Mouse (Mus musculus) embryonic fibroblast, embryonic 13.5 days (primary cell): Measurements from ENCODE around the gene Gipc3. TPM values are rescaled to one million over a fixed set of nuclear protein-coding genes. Genes with fewer than 3 reads are reported as not detected.

Source experiments
- H3K27ac ChIP-seq: 2 replicates; pipeline ENCODE4 v1.5.1; 2012; ENCODE audit warnings: low read length, control low read depth, inconsistent platforms; ENCODE audit not compliant: insufficient read depth
- H3K4me1 ChIP-seq: 2 replicates; pipeline ENCODE4 v1.6.1; 2011; ENCODE audit warnings: low read length; ENCODE audit not compliant: control insufficient read depth, insufficient read depth
- H3K4me3 ChIP-seq: 2 replicates; pipeline ENCODE4 v1.5.1; 2011; ENCODE audit warnings: mild to moderate bottlenecking, control low read depth, low read length; ENCODE audit not compliant: insufficient read depth
- CTCF ChIP-seq: IDR thresholded peaks from 2 replicates; pipeline ENCODE4 v1.5.1; 2011; ENCODE audit warnings: mild to moderate bottlenecking, control low read depth, low read length, moderate library complexity, borderline replicate concordance; ENCODE audit not compliant: insufficient read depth
- POLR2A ChIP-seq: IDR thresholded peaks from 2 replicates; pipeline ENCODE4 v1.6.1; 2011; ENCODE audit warnings: low read depth, mild to moderate bottlenecking, control low read depth, low read length, moderate library complexity
- polyA plus RNA-seq: library from polyadenylated mRNA; stranded (reverse); fragments of >200 nt; gene quantifications from 2 replicates; pipeline ENCODE4 v1.2.4, GENCODE M21; 2011; ENCODE audit warnings: low read depth; ENCODE audit not compliant: missing spikeins, insufficient read length

The Gipc3 gene
- polyA plus RNA-seq, 1 experiment = 0.39 TPM

GRCm38 (mm10) chr10:81303761-81304160 is 39.3 kb downstream of the Gipc3 start:
- TF ChIP-seq CTCF = no peak
- TF ChIP-seq POLR2A = no peak
- H3K27ac ChIP-seq = no peak overlapping the region
- peaks cover 3% of the 10 kb centered on the region; the same call in 1 of the 2 replicates for H3K4me1 ChIP-seq
- no peak overlapping the region for H3K4me3 ChIP-seq

- TF ChIP-seq CTCF (no peak), POLR2A (no peak)
- Histone ChIP-seq H3K4me3 (no peak overlapping the region), H3K4me1 (peaks cover 3% of the 10 kb centered on the region; the same call in 1 of the 2 replicates), H3K27ac (no peak overlapping the region)
Measured at GRCm38 (mm10) chr10:81303258-81303657, 39.8 kb downstream of the Gipc3 start.

- Histone ChIP-seq H3K4me1 (peaks cover 3% of the 10 kb centered on the region; the same call in 1 of the 2 replicates), H3K27ac (no peak overlapping the region), H3K4me3 (no peak overlapping the region)
- TF ChIP-seq POLR2A (no peak), CTCF (no peak)
Measured at GRCm38 (mm10) chr10:81302781-81303218, 40.3 kb downstream of the Gipc3 start.

DNA sequence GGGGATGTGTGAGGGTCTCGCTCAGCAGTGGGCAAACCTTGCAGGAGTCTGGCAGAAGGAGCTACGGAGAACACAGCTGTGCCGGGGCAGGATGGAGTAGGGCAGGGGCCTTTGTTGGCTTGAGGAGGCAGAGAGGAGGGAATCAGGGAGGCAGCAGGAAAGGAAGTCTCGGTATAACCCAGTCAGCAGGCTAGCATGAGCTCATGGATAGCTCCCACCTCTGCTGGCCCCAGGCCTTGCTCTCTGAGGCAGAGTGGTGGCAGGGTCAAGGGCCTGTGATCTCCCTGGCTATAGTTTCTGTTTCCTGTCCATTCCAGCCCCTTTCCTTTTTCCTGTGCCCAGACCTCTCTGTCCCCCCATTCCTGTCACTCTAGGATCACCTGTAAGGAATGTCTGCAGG is 40.8 kb downstream of the Gipc3 start:
- TF ChIP-seq CTCF (no peak), POLR2A (no peak)
- no peak overlapping the region for H3K4me3 ChIP-seq
- H3K4me1 ChIP-seq = peaks cover 3% of the 10 kb centered on the region; the same call in 1 of the 2 replicates
- no peak overlapping the region for H3K27ac ChIP-seq

DNA sequence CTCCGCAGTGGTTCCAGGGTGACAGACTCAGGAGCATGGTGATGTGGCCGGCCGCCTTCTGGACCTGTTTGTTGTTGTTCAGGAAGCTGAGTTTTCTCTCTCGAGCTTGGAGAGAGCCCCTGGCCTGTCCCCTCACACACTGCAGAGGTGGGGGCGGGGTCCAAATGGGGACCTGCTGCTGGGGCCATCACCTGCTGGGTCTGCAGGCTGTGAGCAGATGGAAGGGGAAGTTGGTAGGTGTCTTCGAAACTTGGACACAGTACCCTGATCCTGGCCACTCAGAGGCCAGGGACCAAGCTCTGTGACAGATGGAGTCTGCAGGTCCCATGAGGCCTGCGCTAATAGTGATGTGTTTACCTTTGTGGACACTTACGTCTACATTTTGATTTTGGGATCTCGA is 41.7 kb downstream of the Gipc3 start:
- Histone ChIP-seq H3K4me1 (peaks cover 3% of the 10 kb centered on the region; the same call in 1 of the 2 replicates), H3K4me3 (no peak overlapping the region), H3K27ac (no peak overlapping the region)
- TF ChIP-seq POLR2A (no peak), CTCF (no peak)

DNA sequence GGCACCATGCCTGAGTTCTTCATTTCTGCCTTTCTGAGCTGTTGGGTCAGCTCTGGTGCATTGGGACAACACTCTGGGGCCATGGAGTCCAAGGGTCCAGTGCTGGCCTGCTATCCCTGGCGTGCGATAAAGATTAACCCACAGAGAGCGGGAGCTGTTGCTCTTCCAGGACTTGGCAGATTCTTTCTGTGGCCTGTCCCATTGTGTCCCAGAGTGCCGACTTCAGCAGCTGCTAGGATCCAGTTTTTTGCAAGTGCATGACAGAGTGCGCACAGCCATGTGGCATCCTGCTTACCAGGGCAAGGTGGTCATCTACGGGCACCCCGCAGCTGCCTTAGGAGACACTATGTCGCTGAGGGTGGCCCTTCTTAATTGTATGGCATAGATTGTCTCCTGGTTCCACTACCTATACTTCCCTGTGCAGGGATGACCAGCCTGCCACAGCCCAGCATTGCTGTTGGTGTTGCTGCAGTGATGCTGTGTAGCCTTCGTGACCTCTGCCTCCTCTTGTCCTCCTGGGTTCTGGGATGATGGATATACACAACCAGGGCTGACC is 42.6 kb downstream of the Gipc3 start:
- no peak for TF ChIP-seq CTCF
- TF ChIP-seq POLR2A = no peak
- no peak overlapping the region for H3K27ac ChIP-seq
- H3K4me3 ChIP-seq = no peak overlapping the region
- peaks cover 3% of the 10 kb centered on the region; the same call in 1 of the 2 replicates for H3K4me1 ChIP-seq

GRCm38 (mm10) chr10:81299585-81300351 is 43.3 kb downstream of the Gipc3 start:
- no peak for TF ChIP-seq CTCF
- TF ChIP-seq POLR2A = no peak
- Histone ChIP-seq H3K4me3 (no peak overlapping the region), H3K4me1 (peaks cover 5% of the 10 kb centered on the region; the same call in 1 of the 2 replicates), H3K27ac (no peak overlapping the region)

DNA sequence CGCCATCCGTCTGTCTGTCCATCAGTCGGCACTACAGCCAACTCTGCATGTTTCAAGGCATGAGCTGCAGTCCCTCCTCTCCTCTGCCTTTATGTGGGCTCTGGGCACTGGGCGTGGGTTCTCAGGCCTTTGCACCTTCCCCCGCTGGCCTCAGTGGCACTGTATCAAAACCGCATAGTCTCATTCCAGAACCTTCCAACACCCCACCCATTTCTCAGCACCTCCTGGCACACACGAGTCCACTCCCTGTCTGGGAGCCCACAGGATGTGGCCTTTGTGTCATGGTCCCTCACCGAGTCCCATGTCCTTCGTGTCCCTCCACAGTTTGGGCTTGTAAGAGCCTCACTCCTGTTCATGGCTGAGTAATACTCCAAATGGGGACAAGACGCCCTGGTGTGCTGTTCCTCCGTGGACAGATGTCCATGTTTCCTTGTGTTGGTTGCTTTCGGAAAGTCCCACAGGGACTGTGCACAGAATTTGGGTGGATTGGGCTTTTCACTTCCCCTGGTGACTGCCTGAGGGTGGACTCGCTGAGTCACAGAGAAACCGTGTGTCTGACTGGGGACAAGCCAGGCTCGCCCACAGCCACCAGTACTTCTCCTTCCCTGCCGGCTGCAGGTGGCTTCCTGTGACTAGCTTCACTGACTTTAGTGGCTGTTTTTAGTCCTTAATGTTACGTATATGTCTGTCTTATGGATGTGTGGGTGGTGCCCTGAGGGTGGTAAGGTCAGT is 44.5 kb downstream of the Gipc3 start:
- TF ChIP-seq CTCF (no peak), POLR2A (no peak)
- no peak overlapping the region for H3K27ac ChIP-seq
- H3K4me1 ChIP-seq = peaks cover 8% of the 10 kb centered on the region; the same call in 1 of the 2 replicates
- H3K4me3 ChIP-seq = no peak overlapping the region

DNA sequence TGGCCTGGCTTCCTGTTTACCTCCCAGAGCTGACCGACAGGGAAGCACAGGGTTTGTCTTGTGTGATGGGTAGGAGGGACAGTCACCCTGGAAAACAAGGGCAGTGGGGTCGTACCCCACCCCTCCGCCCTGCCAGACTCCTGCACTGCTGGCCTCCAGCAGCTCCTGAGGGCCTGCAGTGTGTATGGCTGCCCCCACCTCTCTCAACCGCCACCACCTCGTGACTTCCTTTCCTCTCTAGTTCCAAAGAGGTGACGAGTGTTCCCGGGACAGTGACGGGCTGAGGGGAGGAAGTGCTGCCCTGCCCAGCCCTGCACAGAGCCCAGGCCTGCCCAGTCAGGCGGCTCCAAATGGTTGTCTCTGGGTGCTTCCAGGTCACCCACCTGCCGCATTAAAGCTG is 45.2 kb downstream of the Gipc3 start:
- TF ChIP-seq POLR2A (no peak), CTCF (no peak)
- Histone ChIP-seq H3K4me3 (no peak overlapping the region), H3K27ac (no peak overlapping the region), H3K4me1 (peaks cover 8% of the 10 kb centered on the region; the same call in 1 of the 2 replicates)
